Mouse (Mus musculus): ENCODE data around the gene Pim2. TPM values are rescaled to one million over a fixed set of nuclear protein-coding genes. Genes with fewer than 3 reads are reported as not detected.
"Not testable (repeated sequence)": the region's sequence is repeated elsewhere in the genome, so short reads cannot be mapped to it uniquely, and the experiment has no call there.

The Pim2 gene
- polyA plus RNA-seq, 1 experiment from 2014 or later, result 14.2 TPM

DNA sequence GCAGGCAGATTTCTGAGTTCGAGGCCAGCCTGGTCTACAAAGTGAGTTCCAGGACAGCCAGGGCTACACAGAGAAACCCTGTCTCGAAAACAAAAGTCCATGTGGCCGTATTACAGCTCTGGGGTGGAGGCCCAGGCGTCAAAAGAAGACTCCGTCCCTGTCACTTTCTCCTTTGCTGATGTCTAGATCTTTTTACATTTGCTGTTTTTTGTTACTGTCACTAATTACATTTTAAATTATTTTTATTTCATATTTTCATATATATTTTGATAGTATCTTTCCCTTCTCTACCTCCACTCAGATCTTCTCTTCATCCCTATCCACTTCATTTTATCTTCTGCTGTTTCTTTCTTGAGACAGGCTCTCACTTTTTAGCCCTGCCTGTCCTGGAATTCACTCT is 29.7 kb downstream of the Pim2 start, which contains the start of gene Gm10491:
TSS of gene Gm10491 (minus strand) at position 101 of the 400 bp plus-strand sequence.
- H3K4me2 ChIP-seq (replicated peaks), result no peak within 1 kb of the TSS
- H3K27me3 ChIP-seq, result no peaks in the 10 kb centered on the region
- H3K9me3 ChIP-seq (replicated peaks), result no peaks in the 10 kb centered on the region
- no peak within 1 kb of the TSS for H3K9ac ChIP-seq
- H3K36me3 ChIP-seq, result peaks cover 4% of the 10 kb centered on the region; the same call in 1 of the 2 replicates
- ATAC-seq (ENCODE audit: insufficient number of reproducible peaks, low FRiP score, low TSS enrichment, low read depth), result no peak
- no peak within 1 kb of the TSS for H3K4me3 ChIP-seq (replicated peaks)
- no peak within 1 kb of the TSS for H3K27ac ChIP-seq (replicated peaks)
- WGBS, result 78% methylated on average over 5 of the region's 5 CpGs
- no peaks in the 10 kb centered on the region for H3K4me1 ChIP-seq

DNA sequence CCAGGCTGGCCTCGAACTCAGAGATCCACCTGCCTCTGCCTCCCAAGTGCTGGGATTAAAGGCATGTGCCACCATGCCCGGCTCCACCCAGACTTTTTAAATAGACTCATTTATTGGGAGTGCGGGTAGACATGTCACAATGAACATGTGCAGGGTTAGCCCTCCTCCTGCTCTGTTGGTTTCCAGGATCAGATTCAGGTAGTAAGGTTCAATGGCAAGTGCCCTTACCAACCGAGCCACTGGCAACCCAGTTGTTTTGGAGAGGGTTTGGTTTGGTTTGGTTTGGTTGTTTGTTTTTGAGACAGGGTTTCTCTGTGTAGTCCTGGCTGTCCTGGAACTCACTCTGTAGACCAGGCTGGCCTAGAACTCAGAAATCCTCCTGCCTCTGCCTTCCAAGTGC is 31.2 kb downstream of the Pim2 start, which contains the start of gene Gm10490:
TSS of gene Gm10490 (plus strand) at position 301 of the 400 bp plus-strand sequence.
- H3K9me3 ChIP-seq (replicated peaks); H3K27ac ChIP-seq (replicated peaks); H3K36me3 ChIP-seq; H3K27me3 ChIP-seq; H3K4me2 ChIP-seq (replicated peaks); H3K4me1 ChIP-seq; H3K4me3 ChIP-seq (replicated peaks); H3K9ac ChIP-seq; ATAC-seq (ENCODE audit: insufficient number of reproducible peaks, low FRiP score, low TSS enrichment, low read depth): not testable (repeated sequence)
- 91% methylated on average over 4 of the region's 4 CpGs for WGBS

DNA sequence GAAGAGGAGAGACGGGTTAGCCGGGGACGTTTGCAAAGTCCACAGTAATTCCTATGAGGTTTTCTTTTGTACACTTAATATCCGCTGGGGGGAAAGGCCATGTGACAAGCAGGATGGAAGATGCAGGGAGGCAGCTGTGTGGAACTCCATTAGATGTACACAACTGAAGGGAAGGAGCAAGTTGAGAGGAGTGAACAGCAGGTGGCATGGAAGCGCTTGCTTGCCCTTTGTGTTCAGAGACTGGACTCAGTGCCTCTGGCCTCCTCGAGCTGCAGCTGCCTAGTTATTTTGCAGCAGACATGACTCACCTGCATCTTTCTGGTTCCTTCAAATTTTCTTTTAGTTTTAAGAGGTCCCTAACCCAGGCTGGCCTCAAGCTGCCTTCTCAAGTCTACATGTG is 32.4 kb downstream of the Pim2 start:
- H3K4me1 ChIP-seq, result no peaks in the 10 kb centered on the region
- no peak overlapping the region for H3K9ac ChIP-seq
- no peaks in the 10 kb centered on the region for H3K27me3 ChIP-seq
- H3K9me3 ChIP-seq (replicated peaks), result no peaks in the 10 kb centered on the region
- no peak overlapping the region for H3K27ac ChIP-seq (replicated peaks)
- peaks cover 4% of the 10 kb centered on the region; the same call in 1 of the 2 replicates for H3K36me3 ChIP-seq
- no peak overlapping the region for H3K4me3 ChIP-seq (replicated peaks)
- ATAC-seq (ENCODE audit: insufficient number of reproducible peaks, low FRiP score, low TSS enrichment, low read depth), result no peak
- WGBS, result 46% methylated on average over 6 of the region's 6 CpGs
- H3K4me2 ChIP-seq (replicated peaks), result no peak overlapping the region

DNA sequence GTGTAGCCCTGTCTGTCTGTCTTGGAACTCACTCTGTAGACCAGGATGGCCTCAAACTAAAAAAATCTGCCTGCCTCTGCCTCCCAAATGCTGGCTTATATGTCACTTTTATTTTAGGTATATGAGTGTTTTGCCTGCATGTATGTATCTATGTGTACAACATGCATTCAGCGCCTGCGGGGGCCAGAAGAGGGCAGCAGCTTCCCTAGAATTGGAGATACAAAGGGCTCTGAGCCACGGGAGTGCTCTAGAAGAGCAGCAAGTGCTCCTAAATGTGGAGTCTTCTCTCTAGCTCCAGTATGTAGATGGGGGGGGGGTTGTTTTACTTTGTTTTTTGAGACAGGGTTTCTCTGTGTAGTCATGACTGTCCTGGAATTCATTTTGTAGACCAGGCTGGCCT is 37.6 kb downstream of the Pim2 start:
- 22% methylated on average over 3 of the region's 3 CpGs for WGBS
- H3K4me3 ChIP-seq (replicated peaks); ATAC-seq (ENCODE audit: insufficient number of reproducible peaks, low FRiP score, low TSS enrichment, low read depth): not testable (repeated sequence)

DNA sequence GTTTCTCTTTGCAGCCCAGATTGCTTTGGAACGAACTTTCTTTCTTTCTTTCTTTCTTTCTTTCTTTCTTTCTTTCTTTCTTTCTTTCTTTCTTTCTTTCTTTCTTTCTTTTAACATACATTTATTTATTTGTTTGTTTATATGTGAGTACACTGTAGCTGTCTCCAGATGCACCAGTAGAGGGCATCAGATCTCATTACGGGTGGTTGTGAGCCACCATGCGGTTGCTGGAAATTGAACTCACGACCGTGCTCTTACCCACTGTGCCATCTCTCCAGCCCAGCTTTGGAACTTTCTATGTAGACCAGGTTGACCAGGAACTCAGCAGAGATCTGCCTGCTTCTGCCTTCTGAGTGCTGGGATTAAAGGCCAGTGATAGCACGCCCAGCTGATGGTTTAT is 39.9 kb downstream of the Pim2 start:
- not testable (repeated sequence) for H3K9ac ChIP-seq; H3K27ac ChIP-seq (replicated peaks); H3K4me2 ChIP-seq (replicated peaks); H3K4me1 ChIP-seq; H3K36me3 ChIP-seq; H3K9me3 ChIP-seq (replicated peaks); H3K4me3 ChIP-seq (replicated peaks); ATAC-seq (ENCODE audit: insufficient number of reproducible peaks, low FRiP score, low TSS enrichment, low read depth)
- H3K27me3 ChIP-seq, result peaks cover 34% of the 10 kb centered on the region
- 72% methylated on average over 6 of the region's 6 CpGs for WGBS

More for the DNA sequence above, 37.6 kb downstream of the Pim2 start:
- peaks cover 13% of the 10 kb centered on the region for H3K27me3 ChIP-seq
- H3K9me3 ChIP-seq (replicated peaks); H3K4me1 ChIP-seq; H3K27ac ChIP-seq (replicated peaks); H3K36me3 ChIP-seq; H3K9ac ChIP-seq; H3K4me2 ChIP-seq (replicated peaks): not testable (repeated sequence)

DNA sequence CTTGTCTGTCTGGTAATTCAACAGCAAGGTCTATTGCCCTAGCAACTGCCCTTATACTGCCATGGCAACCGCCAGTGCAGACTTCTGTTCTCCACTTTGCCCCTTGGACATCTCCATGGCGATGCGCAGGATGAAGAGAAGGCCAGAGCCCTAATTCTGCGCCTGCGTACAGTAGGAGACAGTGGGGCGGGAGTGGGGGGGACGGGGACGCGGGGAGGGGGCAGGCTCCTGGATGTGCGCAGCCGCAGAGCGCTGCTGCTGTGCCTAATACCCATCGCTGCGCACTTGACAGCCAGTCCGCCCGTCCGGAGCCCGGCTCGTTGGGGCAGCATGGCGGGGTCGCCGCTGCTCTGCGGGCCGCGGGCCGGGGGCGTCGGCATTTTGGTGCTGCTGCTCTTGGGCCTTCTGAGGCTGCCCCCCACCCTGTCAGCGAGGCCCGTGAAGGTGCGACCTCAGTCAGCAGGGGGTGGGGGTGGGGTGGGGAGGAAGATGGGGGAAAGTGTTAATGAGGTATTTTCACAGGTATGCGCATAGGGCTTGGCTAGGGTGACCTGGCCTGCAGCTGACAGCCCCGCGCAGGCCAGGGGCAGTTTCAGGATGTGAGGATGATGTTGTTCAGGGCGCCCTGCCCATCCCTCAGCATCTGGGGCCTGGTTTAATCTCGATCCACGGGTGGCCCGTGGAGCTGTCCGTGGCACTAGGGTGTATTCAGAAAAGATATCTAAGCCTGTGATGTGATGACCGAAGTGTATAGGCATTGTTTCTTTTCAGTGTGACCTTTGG is 41.7 kb downstream of the Pim2 start, which contains the start of gene Pcsk1n:
TSS of gene Pcsk1n (plus strand) at position 222 of the 783 bp plus-strand sequence.
- H3K27ac ChIP-seq (replicated peaks), result no peak within 1 kb of the TSS
- no peak for ATAC-seq (ENCODE audit: insufficient number of reproducible peaks, low FRiP score, low TSS enrichment, low read depth)
- H3K27me3 ChIP-seq, result peaks cover 50% of the 10 kb centered on the region
- H3K36me3 ChIP-seq, result no peaks in the 10 kb centered on the region
- no peaks in the 10 kb centered on the region for H3K9me3 ChIP-seq (replicated peaks)
- peak within 1 kb of the TSS; percentile 22 for H3K4me3 ChIP-seq (replicated peaks)
- H3K4me1 ChIP-seq, result peaks cover 8% of the 10 kb centered on the region
- peak within 1 kb of the TSS; percentile 38 for H3K4me2 ChIP-seq (replicated peaks)
- WGBS, result 19% methylated on average over 31 of the region's 40 CpGs
- no peak within 1 kb of the TSS for H3K9ac ChIP-seq

DNA sequence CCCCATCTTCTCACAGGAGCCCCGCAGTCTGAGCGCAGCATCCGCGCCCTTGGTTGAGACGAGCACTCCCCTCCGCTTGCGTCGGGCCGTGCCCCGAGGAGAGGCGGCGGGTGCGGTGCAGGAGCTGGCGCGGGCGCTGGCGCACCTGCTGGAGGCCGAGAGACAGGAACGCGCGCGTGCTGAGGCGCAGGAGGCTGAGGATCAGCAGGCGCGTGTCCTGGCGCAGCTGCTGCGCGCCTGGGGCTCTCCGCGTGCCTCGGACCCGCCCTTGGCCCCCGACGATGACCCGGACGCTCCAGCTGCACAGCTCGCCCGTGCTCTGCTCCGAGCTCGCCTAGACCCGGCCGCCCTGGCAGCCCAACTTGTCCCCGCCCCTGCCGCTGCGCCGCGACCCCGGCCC is 44.0 kb downstream of the Pim2 start:
- Histone ChIP-seq H3K9ac (no peak overlapping the region), H3K27ac (replicated peaks) (no peak overlapping the region), H3K9me3 (replicated peaks) (no peaks in the 10 kb centered on the region), H3K27me3 (peaks cover 65% of the 10 kb centered on the region), H3K4me2 (replicated peaks) (peak overlapping the region; percentile 41), H3K4me1 (peaks cover 8% of the 10 kb centered on the region), H3K36me3 (no peaks in the 10 kb centered on the region), H3K4me3 (replicated peaks) (peak overlapping the region; percentile 31)
- WGBS, result 10% methylated on average over 42 of the region's 48 CpGs
- no peak; the same call in 1 of the 2 replicates for ATAC-seq (ENCODE audit: insufficient number of reproducible peaks, low FRiP score, low TSS enrichment, low read depth)

DNA sequence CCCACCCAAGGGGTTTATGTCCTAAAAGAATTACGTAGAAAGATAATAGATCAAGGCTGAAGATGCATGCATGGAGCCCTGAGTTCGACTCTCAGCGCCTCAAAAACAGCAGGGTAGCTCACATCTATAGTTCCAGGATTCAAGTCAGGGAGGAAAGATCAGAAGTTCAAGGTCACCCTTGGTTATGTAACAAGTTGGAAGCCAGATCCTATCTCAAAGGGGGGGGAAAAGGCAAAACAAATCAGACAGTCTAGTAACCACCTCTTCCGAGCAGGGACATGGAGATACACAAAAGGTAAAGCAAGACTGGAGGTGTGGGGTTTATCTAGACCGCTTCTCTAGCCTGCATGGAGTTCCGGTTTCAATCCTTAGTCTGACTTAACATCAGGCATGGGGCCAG is 48.2 kb downstream of the Pim2 start:
- no peak overlapping the region for H3K27ac ChIP-seq (replicated peaks)
- no peak overlapping the region for H3K4me2 ChIP-seq (replicated peaks)
- no peak overlapping the region for H3K9ac ChIP-seq
- 72% methylated on average over 6 of the region's 6 CpGs for WGBS
- no peak overlapping the region for H3K4me3 ChIP-seq (replicated peaks)
- no peak for ATAC-seq (ENCODE audit: insufficient number of reproducible peaks, low FRiP score, low TSS enrichment, low read depth)
- H3K36me3 ChIP-seq, result peaks cover under 1% of the 10 kb centered on the region; the same call in 1 of the 2 replicates
- no peaks in the 10 kb centered on the region for H3K9me3 ChIP-seq (replicated peaks)
- peaks cover 66% of the 10 kb centered on the region for H3K27me3 ChIP-seq
- peaks cover 8% of the 10 kb centered on the region for H3K4me1 ChIP-seq

DNA sequence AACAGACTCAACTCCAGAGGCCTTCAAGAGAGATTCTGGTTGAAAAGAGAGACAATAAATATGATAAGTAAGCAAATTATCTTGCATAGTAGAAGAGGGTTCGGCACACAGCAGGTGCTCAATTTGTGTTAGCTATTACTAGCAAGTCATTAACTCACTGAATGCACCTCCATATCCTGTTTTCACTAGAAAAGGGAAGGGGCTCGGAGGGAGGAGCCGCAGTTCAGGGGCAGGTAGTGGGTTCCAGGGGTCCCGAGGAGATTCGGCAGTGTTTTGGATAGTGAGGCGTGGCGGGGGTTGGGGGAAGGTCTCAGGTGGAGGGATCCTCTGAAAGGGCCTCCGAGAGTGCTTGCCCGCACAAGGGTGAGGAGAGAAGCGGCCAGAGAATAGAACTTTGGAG is 49.1 kb downstream of the Pim2 start:
- peaks cover 58% of the 10 kb centered on the region for H3K27me3 ChIP-seq
- no peak overlapping the region for H3K4me2 ChIP-seq (replicated peaks)
- ATAC-seq (ENCODE audit: insufficient number of reproducible peaks, low FRiP score, low TSS enrichment, low read depth), result no peak
- no peak overlapping the region for H3K4me3 ChIP-seq (replicated peaks)
- WGBS, result 15% methylated on average over 10 of the region's 10 CpGs
- H3K9me3 ChIP-seq (replicated peaks), result no peaks in the 10 kb centered on the region
- H3K27ac ChIP-seq (replicated peaks), result no peak overlapping the region
- no peak overlapping the region for H3K9ac ChIP-seq
- H3K4me1 ChIP-seq, result peaks cover 4% of the 10 kb centered on the region
- H3K36me3 ChIP-seq, result peaks cover 4% of the 10 kb centered on the region; the same call in 1 of the 2 replicates

DNA sequence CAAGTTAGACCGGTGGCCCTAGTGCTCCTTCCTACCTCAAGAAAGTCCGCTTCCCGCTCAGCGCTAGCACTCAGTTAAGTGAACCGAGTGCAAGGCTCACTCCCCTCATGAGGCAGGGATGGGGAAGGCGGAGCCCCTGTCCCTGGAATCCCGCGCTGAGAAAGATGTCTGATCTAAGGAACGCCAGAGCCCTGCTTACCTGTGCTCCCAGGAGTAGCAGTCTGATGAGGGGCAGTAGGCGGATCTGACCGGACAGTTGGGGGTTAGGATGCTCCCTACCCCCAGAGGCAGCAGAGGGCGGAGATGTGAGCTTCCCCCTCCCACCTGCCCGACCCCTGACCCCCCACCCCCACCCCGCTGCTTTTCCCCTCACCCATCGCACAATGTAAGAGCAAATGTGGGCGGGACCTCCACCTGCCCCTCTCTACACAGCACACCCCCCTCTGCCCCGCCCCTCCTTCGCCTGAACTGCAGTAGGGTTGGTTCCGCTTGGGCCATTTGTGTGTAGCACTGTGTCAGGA is 50.3 kb downstream of the Pim2 start, which contains the start of gene Eras:
TSS of gene Eras (minus strand) at position 338 of the 521 bp plus-strand sequence.
- H3K36me3 ChIP-seq, result peaks cover 4% of the 10 kb centered on the region; the same call in 1 of the 2 replicates
- ATAC-seq (ENCODE audit: insufficient number of reproducible peaks, low FRiP score, low TSS enrichment, low read depth), result no peak
- peaks cover 47% of the 10 kb centered on the region for H3K27me3 ChIP-seq
- WGBS, result 22% methylated on average over 19 of the region's 19 CpGs
- no peak within 1 kb of the TSS for H3K9ac ChIP-seq
- no peaks in the 10 kb centered on the region for H3K9me3 ChIP-seq (replicated peaks)
- H3K27ac ChIP-seq (replicated peaks), result no peak within 1 kb of the TSS
- no peak within 1 kb of the TSS for H3K4me3 ChIP-seq (replicated peaks)
- no peaks in the 10 kb centered on the region for H3K4me1 ChIP-seq
- H3K4me2 ChIP-seq (replicated peaks), result no peak within 1 kb of the TSS

All from embryonic facial prominence, embryonic 15.5 days (tissue).